Mouse (Mus musculus) MEL (cell line): ENCODE results near the gene Fam69a. TPM values are rescaled to one million over a fixed set of nuclear protein-coding genes. Genes with fewer than 3 reads are reported as not detected.

ENCODE experiments used
- DNase-seq: peaks from one replicate; pipeline ENCODE4 v3.0.0; 2011; ENCODE audit warnings: low read depth, low spot score
- H3K27ac ChIP-seq: 2 replicates; pipeline ENCODE4 v1.5.1; 2012; ENCODE audit warnings: low read depth, mild to moderate bottlenecking, control low read depth, low read length, moderate library complexity; ENCODE audit not compliant: control insufficient read depth
- H3K27me3 ChIP-seq, 2 experiments: fragments of 150-350 bp in 1 of 2; sonication (generic) in 1 of 2; 2 replicates each; pipeline ENCODE4 v1.6.1; 2012; ENCODE audit warnings: low read length in 2 of 2, mild to moderate bottlenecking in 2 of 2, improper control_type of control experiment in 1 of 2, moderate library complexity in 1 of 2; ENCODE audit not compliant: insufficient read depth in 2 of 2, control insufficient read depth in 1 of 2
- H3K36me3 ChIP-seq, 2 experiments: 2 replicates each; pipeline ENCODE4 v1.6.1; 2012 to 2014; ENCODE audit warnings: low read length in 2 of 2, improper control_type of control experiment in 1 of 2, inconsistent platforms in 1 of 2, mild to moderate bottlenecking in 1 of 2; ENCODE audit not compliant: insufficient read depth in 2 of 2, control insufficient read depth in 1 of 2
- H3K4me1 ChIP-seq, 2 experiments: fragments of 150-350 bp in 1 of 2; sonication (generic) in 1 of 2; 2 replicates each; pipeline ENCODE4 v1.6.1; 2012; ENCODE audit warnings: low read length in 2 of 2, improper control_type of control experiment in 1 of 2, mild to moderate bottlenecking in 1 of 2; ENCODE audit not compliant: insufficient read depth in 2 of 2, control insufficient read depth in 1 of 2
- H3K4me3 ChIP-seq, 2 experiments: fragments of 150-350 bp in 1 of 2; sonication (generic) in 1 of 2; 2 replicates each; pipeline ENCODE4 v1.5.1; 2012; ENCODE audit warnings: low read depth in 2 of 2, low read length in 2 of 2, mild to moderate bottlenecking in 2 of 2, moderate library complexity in 2 of 2, control low read depth in 1 of 2, improper control_type of control experiment in 1 of 2; ENCODE audit not compliant: control insufficient read depth in 1 of 2, insufficient read depth in 1 of 2
- H3K79me2 ChIP-seq: 2 replicates; pipeline ENCODE4 v1.6.1; 2012; ENCODE audit warnings: mild to moderate bottlenecking, low read length, moderate library complexity; ENCODE audit not compliant: control insufficient read depth, poor library complexity, insufficient read depth
- H3K9ac ChIP-seq: 2 replicates; pipeline ENCODE4 v1.6.1; 2012; ENCODE audit warnings: low read depth, mild to moderate bottlenecking, control low read depth, low read length, moderate library complexity; ENCODE audit not compliant: control insufficient read depth, poor library complexity, severe bottlenecking
- H3K9me3 ChIP-seq: fragments of 150-350 bp; sonication (generic); replicated peaks from 2 replicates; pipeline ENCODE4 v1.6.1; 2012; ENCODE audit warnings: mild to moderate bottlenecking, low read length, improper control_type of control experiment, moderate library complexity; ENCODE audit not compliant: insufficient read depth
- BHLHE40 ChIP-seq: IDR thresholded peaks from 2 replicates; pipeline ENCODE4 v1.6.1; 2012; ENCODE audit warnings: low read depth, mild to moderate bottlenecking, inconsistent platforms, low read length, improper control_type of control experiment, borderline replicate concordance
- CHD1 ChIP-seq: IDR thresholded peaks from 2 replicates; pipeline ENCODE4 v1.6.1; 2012; ENCODE audit warnings: low read depth, mild to moderate bottlenecking, inconsistent platforms, low read length, improper control_type of control experiment
- CTCF ChIP-seq, 3 experiments: IDR thresholded peaks in 2 of 3; conservative IDR thresholded peaks in 1 of 3; 2 replicates each; pipeline ENCODE4 v1.5.1; 2011 to 2012; ENCODE audit warnings: low read length in 3 of 3, low read depth in 2 of 3, mild to moderate bottlenecking in 2 of 3, improper control_type of control experiment in 1 of 3, inconsistent platforms in 1 of 3, mixed read lengths in 1 of 3, moderate library complexity in 1 of 3; ENCODE audit not compliant: control insufficient read depth in 1 of 3, insufficient read depth in 1 of 3, poor library complexity in 1 of 3, severe bottlenecking in 1 of 3
- E2F4 ChIP-seq: IDR thresholded peaks from 2 replicates; pipeline ENCODE4 v1.6.1; 2011; ENCODE audit warnings: low read depth, low read length, improper control_type of control experiment, borderline replicate concordance
- EP300 ChIP-seq, 2 experiments: IDR thresholded peaks; 2 replicates each; pipeline ENCODE4 v1.6.1; 2011; ENCODE audit warnings: improper control_type of control experiment in 2 of 2, low read length in 2 of 2, low read depth in 1 of 2, mild to moderate bottlenecking in 1 of 2
- GABPA ChIP-seq: IDR thresholded peaks from 2 replicates; pipeline ENCODE4 v1.6.1; 2012; ENCODE audit warnings: low read depth, mild to moderate bottlenecking, inconsistent platforms, low read length, improper control_type of control experiment, moderate library complexity
- HCFC1 ChIP-seq: IDR thresholded peaks from 2 replicates; pipeline ENCODE4 v1.6.1; 2012; ENCODE audit warnings: low read depth, mild to moderate bottlenecking, inconsistent platforms, low read length, improper control_type of control experiment, moderate library complexity
- JUND ChIP-seq: IDR thresholded peaks from 2 replicates; pipeline ENCODE4 v1.6.1; 2011; ENCODE audit warnings: low read depth, mild to moderate bottlenecking, improper control_type of control experiment, low read length
- MAX ChIP-seq: IDR thresholded peaks from 2 replicates; pipeline ENCODE4 v1.6.1; 2011; ENCODE audit warnings: low read length, improper control_type of control experiment
- MAZ ChIP-seq: IDR thresholded peaks from 2 replicates; pipeline ENCODE4 v1.6.1; 2012; ENCODE audit warnings: low read depth, mild to moderate bottlenecking, inconsistent platforms, low read length, improper control_type of control experiment
- MEF2A ChIP-seq: IDR thresholded peaks from 2 replicates; pipeline ENCODE4 v1.6.1; 2014; ENCODE audit warnings: low read depth, mild to moderate bottlenecking, inconsistent platforms, low read length, improper control_type of control experiment; ENCODE audit not compliant: poor library complexity, insufficient replicate concordance, severe bottlenecking; ENCODE audit errors: extremely low read depth
- MXI1 ChIP-seq: IDR thresholded peaks from 2 replicates; pipeline ENCODE4 v1.6.1; 2011; ENCODE audit warnings: mild to moderate bottlenecking, low read depth, low read length, improper control_type of control experiment
- MYB ChIP-seq: IDR thresholded peaks from 2 replicates; pipeline ENCODE4 v1.6.1; 2011; ENCODE audit warnings: mild to moderate bottlenecking, low read depth, low read length, improper control_type of control experiment
- NELFE ChIP-seq: IDR thresholded peaks from 2 replicates; pipeline ENCODE4 v1.6.1; 2011; ENCODE audit warnings: low read depth, low read length, improper control_type of control experiment
- NRF1 ChIP-seq: IDR thresholded peaks from 2 replicates; pipeline ENCODE4 v1.6.1; 2014; ENCODE audit warnings: low read depth, mild to moderate bottlenecking, inconsistent platforms, low read length, improper control_type of control experiment, moderate library complexity; ENCODE audit not compliant: poor library complexity, insufficient read depth, severe bottlenecking
- POLR2A ChIP-seq, 2 experiments: IDR thresholded peaks; 2 replicates each; pipeline ENCODE4 v1.6.1; 2011 to 2012; ENCODE audit warnings: low read length in 2 of 2, mild to moderate bottlenecking in 2 of 2, control low read depth in 1 of 2, improper control_type of control experiment in 1 of 2, low read depth in 1 of 2, moderate library complexity in 1 of 2; ENCODE audit not compliant: control insufficient read depth in 1 of 2, insufficient read depth in 1 of 2, poor library complexity in 1 of 2
- POLR2AphosphoS2 ChIP-seq: IDR thresholded peaks from 2 replicates; pipeline ENCODE4 v1.6.1; 2011; ENCODE audit warnings: low read length, improper control_type of control experiment
- POLR2AphosphoS5 ChIP-seq: IDR thresholded peaks from 2 replicates; pipeline ENCODE4 v1.6.1; 2012; ENCODE audit warnings: low read depth, borderline replicate concordance, mild to moderate bottlenecking, inconsistent platforms, low read length, moderate library complexity, mixed read lengths
- SIN3A ChIP-seq: IDR thresholded peaks from 2 replicates; pipeline ENCODE4 v1.6.1; 2012; ENCODE audit warnings: low read length, improper control_type of control experiment, inconsistent platforms
- SMC3 ChIP-seq: IDR thresholded peaks from 2 replicates; pipeline ENCODE4 v1.6.1; 2011; ENCODE audit warnings: low read depth, low read length, improper control_type of control experiment
- TAL1 ChIP-seq: IDR thresholded peaks from 2 replicates; pipeline ENCODE4 v1.6.1; 2012; ENCODE audit warnings: mild to moderate bottlenecking, inconsistent platforms, low read length, moderate library complexity, mixed read lengths
- TCF12 ChIP-seq: IDR thresholded peaks from 2 replicates; pipeline ENCODE4 v1.6.1; 2014; ENCODE audit warnings: low read depth, mild to moderate bottlenecking, inconsistent platforms, low read length, improper control_type of control experiment, moderate library complexity
- UBTF ChIP-seq: IDR thresholded peaks from 2 replicates; pipeline ENCODE4 v1.6.1; 2012; ENCODE audit warnings: low read depth, mild to moderate bottlenecking, inconsistent platforms, low read length, improper control_type of control experiment, moderate library complexity, borderline replicate concordance; ENCODE audit not compliant: insufficient read depth
- USF1 ChIP-seq: IDR thresholded peaks from 2 replicates; pipeline ENCODE4 v1.6.1; 2014; ENCODE audit warnings: low read depth, mild to moderate bottlenecking, inconsistent platforms, low read length, improper control_type of control experiment, moderate library complexity
- ZKSCAN1 ChIP-seq: IDR thresholded peaks from 2 replicates; pipeline ENCODE4 v1.6.1; 2012; ENCODE audit warnings: low read depth, mild to moderate bottlenecking, inconsistent platforms, low read length, improper control_type of control experiment, moderate library complexity
- ZMIZ1 ChIP-seq: IDR thresholded peaks from 2 replicates; pipeline ENCODE4 v1.6.1; 2012; ENCODE audit warnings: low read depth, mild to moderate bottlenecking, inconsistent platforms, low read length, improper control_type of control experiment, moderate library complexity
- ZNF384 ChIP-seq: IDR thresholded peaks from 2 replicates; pipeline ENCODE4 v1.6.1; 2012; ENCODE audit warnings: low read depth, mild to moderate bottlenecking, inconsistent platforms, low read length, improper control_type of control experiment
- polyA plus RNA-seq, 2 experiments: library from polyadenylated mRNA; stranded (reverse) in 1 of 2; unstranded in 1 of 2; fragments of >175 nt in 1 of 2; fragments of >200 nt in 1 of 2; gene quantifications; 2 replicates each; pipeline versions ENCODE4 v1.2.1 to v1.2.4; 2012; ENCODE audit warnings: low replicate concordance in 2 of 2, low read depth in 1 of 2; ENCODE audit not compliant: insufficient read length in 2 of 2, insufficient read depth in 1 of 2, missing spikeins in 1 of 2
- total RNA-seq: library from RNA; depleted of rRNA; stranded (reverse); fragments of 300-350 nt; gene quantifications from 2 replicates; pipeline ENCODE4 v1.2.3, GENCODE M21; 2012

Gene Fam69a
- total and polyA plus RNA-seq, 3 experiments, result 8.5 to 10.6 TPM; not detected in 1

- Histone ChIP-seq H3K36me3 (peaks cover 14 to 32% of the 10 kb centered on the region in 2 experiments), H3K9me3 (no peaks in the 10 kb centered on the region), H3K79me2 (peaks cover 8% of the 10 kb centered on the region; the same call in 1 of the 2 replicates), H3K27ac (no peak overlapping the region), H3K27me3 (no peaks in the 10 kb centered on the region), H3K4me3 (no peak overlapping the region), H3K9ac (no peak overlapping the region), H3K4me1 (peaks cover 0 to 4% of the 10 kb centered on the region in 2 experiments; a peak in 1 of 4 replicates)
- peak; percentile 41 for DNase-seq
- TF ChIP-seq UBTF (no peak), GABPA (no peak), POLR2AphosphoS2 (peak; percentile 76), MAZ (no peak), MYB (peak; percentile 50; the same call in 1 of the 2 replicates), TCF12 (no peak), HCFC1 (no peak), MEF2A (no peak), ZKSCAN1 (no peak), BHLHE40 (no peak), SMC3 (no peak), CHD1 (no peak), NRF1 (no peak), CTCF (IDR thresholded peaks at IDR 0.05 in 2 of 3, conservative IDR thresholded peaks at IDR 0.05 in 1 of 3; ENCODE audit: control insufficient read depth in 1 of 3, insufficient read depth in 1 of 3, low read depth in 2 of 3, low read length in 3 of 3, poor library complexity in 1 of 3, severe bottlenecking in 1 of 3) (no peak), POLR2A (IDR thresholded peaks at IDR 0.05; ENCODE audit: control insufficient read depth in 1 of 2, insufficient read depth in 1 of 2, low read depth in 1 of 2, low read length in 2 of 2, poor library complexity in 1 of 2) (peak in 1 of 2 experiments; percentile 62; a peak in 2 of 4 replicates), USF1 (no peak), ZMIZ1 (no peak; the same call in 1 of the 2 replicates), ZNF384 (no peak), TAL1 (no peak), EP300 (IDR thresholded peaks at IDR 0.05; ENCODE audit: low read depth in 1 of 2, low read length in 2 of 2) (no peak), MAX (no peak), E2F4 (no peak), MXI1 (no peak), NELFE (peak; percentile 11; the same call in 1 of the 2 replicates), POLR2AphosphoS5 (peak; percentile 95; the same call in 1 of the 2 replicates), SIN3A (no peak), JUND (no peak)
Observed at GRCm38 (mm10) chr5:107908514-107909110, 78.3 kb downstream of the Fam69a start.
